Mouse (Mus musculus) heart, postnatal 0 days (tissue): ENCODE results near the gene Pdia2.

Experiments
- CTCF ChIP-seq: IDR thresholded peaks from 2 replicates; pipeline ENCODE4 v1.5.1; 2016; ENCODE audit warnings: antibody characterized with exemption, control low read depth, low read depth
- EP300 ChIP-seq: IDR thresholded peaks from 2 replicates; pipeline ENCODE4 v1.6.1; 2016; ENCODE audit warnings: antibody characterized with exemption, low read depth

DNA sequence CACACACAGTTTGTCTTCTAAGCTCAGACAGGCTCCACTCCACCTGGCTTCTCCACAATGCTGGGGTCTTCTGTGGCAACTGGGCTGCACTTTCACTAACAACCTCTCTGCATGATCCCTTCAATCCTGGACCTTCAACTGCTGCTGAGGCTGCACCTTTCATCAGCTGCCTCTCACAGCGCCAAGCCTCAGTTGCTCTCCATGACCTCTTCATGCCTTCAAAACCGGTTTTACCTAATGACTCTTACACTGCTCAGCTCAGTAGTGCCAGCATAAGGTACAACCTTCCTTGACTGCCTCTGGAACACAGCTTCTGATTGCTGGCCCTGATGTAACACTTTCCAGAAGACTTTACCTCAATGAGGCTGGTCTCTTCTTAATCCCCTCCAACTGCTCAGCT, 22.6 kb upstream of the Pdia2 start:
- TF ChIP-seq CTCF (no peak), EP300 (no peak)
